Mouse (Mus musculus) hindbrain, embryonic 11.5 days (tissue): ENCODE results near the gene Gm49403. TPM values are rescaled to one million over a fixed set of nuclear protein-coding genes. Genes with fewer than 3 reads are reported as not detected.
"Not testable (repeated sequence)": the region's sequence is repeated elsewhere in the genome, so short reads cannot be mapped to it uniquely, and the experiment has no call there.

ENCODE experiments used
- ATAC-seq: fragments of 200-750 bp; cut with Nextera tagmentation; 2 replicates; pipeline ENCODE4 v1.8.0; 2017; ENCODE audit warnings: mild to moderate bottlenecking, moderate TSS enrichment, moderate library complexity; ENCODE audit not compliant: low FRiP score
- DNase-seq: peaks from one replicate; pipeline ENCODE4 v3.0.0-alpha.2; 2015; ENCODE audit warnings: low spot score
- H3K27ac ChIP-seq: fragments of 300-500 bp; sonication (generic); 2 replicates; pipeline ENCODE4 v1.5.1; 2014; ENCODE audit warnings: mild to moderate bottlenecking, low read depth, low read length
- H3K27me3 ChIP-seq: fragments of 300-500 bp; sonication (generic); 2 replicates; pipeline ENCODE4 v1.6.1; 2014; ENCODE audit warnings: mild to moderate bottlenecking, low read length, moderate library complexity, mixed read lengths; ENCODE audit not compliant: control insufficient read depth, insufficient read depth
- H3K36me3 ChIP-seq: fragments of 300-500 bp; sonication (generic); 2 replicates; pipeline ENCODE4 v1.6.1; 2014; ENCODE audit warnings: mild to moderate bottlenecking, low read length, moderate library complexity, mixed read lengths; ENCODE audit not compliant: control insufficient read depth, insufficient read depth
- H3K4me1 ChIP-seq: fragments of 300-500 bp; sonication (generic); replicated peaks from 2 replicates; pipeline ENCODE4 v1.6.1; 2014; ENCODE audit warnings: low read length, mixed read lengths; ENCODE audit not compliant: control insufficient read depth, insufficient read depth
- H3K4me2 ChIP-seq: fragments of 300-500 bp; sonication (generic); replicated peaks from 2 replicates; pipeline ENCODE4 v1.6.1; 2014; ENCODE audit warnings: mild to moderate bottlenecking, low read depth, low read length
- H3K4me3 ChIP-seq: fragments of 300-500 bp; sonication (generic); 2 replicates; pipeline ENCODE4 v1.5.1; 2014; ENCODE audit warnings: low read depth, low read length
- H3K9ac ChIP-seq: fragments of 300-500 bp; sonication (generic); 2 replicates; pipeline ENCODE4 v1.6.1; 2014; ENCODE audit warnings: low read depth, low read length
- H3K9me3 ChIP-seq: fragments of 300-500 bp; sonication (generic); 2 replicates; pipeline ENCODE4 v1.6.1; 2016; ENCODE audit warnings: low read length; ENCODE audit not compliant: control insufficient read depth
- WGBS: fragments of 180-500 bp; shearing (Covaris S2); extraction: QIAGEN DNeasy Blood & Tissue Kit; methylation state at CpG from one replicate; pipeline ENCODE4 v1.1.7; 2014; 5-methylcytosine and 5-hydroxymethylcytosine counted together
- polyA plus RNA-seq: library from polyadenylated mRNA; unstranded; fragments of >200 nt; fragmentation: Nextera tagmentation; extraction: Ambion mirVana; gene quantifications from 2 replicates; pipeline ENCODE4 v1.2.1, GENCODE M21; 2014

Gene Gm49403
- polyA plus RNA-seq, 1 experiment from 2014 or later: not detected

GRCm38 (mm10) chr19:8897211-8897864, 13.6 kb downstream of the Gm49403 start:
- 30% methylated on average over 21 of the region's 21 CpGs for WGBS
- Histone ChIP-seq H3K4me3 (peak overlapping the region; percentile 99), H3K4me2 (peak overlapping the region; percentile 41), H3K9ac (peak overlapping the region; percentile 55), H3K4me1 (peaks cover 11% of the 10 kb centered on the region), H3K27ac (peak overlapping the region; percentile 75)
- H3K36me3 ChIP-seq, H3K27me3 ChIP-seq, H3K9me3 ChIP-seq: not testable (repeated sequence)
- DNase-seq: peak; percentile 60
- peak; percentile 72 for ATAC-seq

GRCm38 (mm10) chr19:8897865-8898495, 14.2 kb downstream of the Gm49403 start, which contains the start of gene Ganab:
Ganab (plus strand) TSS chr19:8898071.
- H3K4me1 ChIP-seq: peaks cover 11% of the 10 kb centered on the region
- ATAC-seq (peak; percentile 98), DNase-seq (peak; percentile 97)
- no peaks in the 10 kb centered on the region for H3K9me3 ChIP-seq
- H3K36me3 ChIP-seq: no peaks in the 10 kb centered on the region
- H3K4me2 ChIP-seq: peak within 1 kb of the TSS; percentile 70
- WGBS: under 1% methylated on average over 53 of the region's 53 CpGs
- H3K4me3 ChIP-seq: peak within 1 kb of the TSS; percentile 99
- no peaks in the 10 kb centered on the region for H3K27me3 ChIP-seq
- H3K27ac ChIP-seq: peak within 1 kb of the TSS; percentile 79
- peak within 1 kb of the TSS; percentile 97 for H3K9ac ChIP-seq

- DNase-seq: no peak
- WGBS: 15% methylated on average over 13 of the region's 13 CpGs
- peak overlapping the region; percentile 79; the same call in 1 of the 2 replicates for H3K27ac ChIP-seq
These were observed 14.8 kb downstream of the Gm49403 start for GRCm38 (mm10) chr19:8898576-8898975.

GRCm38 (mm10) chr19:8899079-8899478, 15.3 kb downstream of the Gm49403 start:
- no peak for ATAC-seq
- no peaks in the 10 kb centered on the region for H3K27me3 ChIP-seq
- 75% methylated on average over 3 of the region's 3 CpGs for WGBS
- H3K4me1 ChIP-seq: peaks cover 11% of the 10 kb centered on the region
- DNase-seq: no peak
- H3K36me3 ChIP-seq: no peaks in the 10 kb centered on the region
- H3K27ac ChIP-seq: no peak overlapping the region
- no peaks in the 10 kb centered on the region for H3K9me3 ChIP-seq
- peak overlapping the region; percentile 97 for H3K9ac ChIP-seq
- peak overlapping the region; percentile 99 for H3K4me3 ChIP-seq
- peak overlapping the region; percentile 70 for H3K4me2 ChIP-seq

More at GRCm38 (mm10) chr19:8898576-8898975, 14.8 kb downstream of the Gm49403 start:
- H3K4me2 ChIP-seq: peak overlapping the region; percentile 70
- peak overlapping the region; percentile 97 for H3K9ac ChIP-seq
- no peaks in the 10 kb centered on the region for H3K9me3 ChIP-seq
- H3K4me3 ChIP-seq: peak overlapping the region; percentile 99
- H3K27me3 ChIP-seq: no peaks in the 10 kb centered on the region
- no peaks in the 10 kb centered on the region for H3K36me3 ChIP-seq
- no peak for ATAC-seq
- peaks cover 11% of the 10 kb centered on the region for H3K4me1 ChIP-seq

- H3K9ac ChIP-seq: no peak overlapping the region
- WGBS: 94% methylated on average over 5 of the region's 5 CpGs
These were observed 19.7 kb downstream of the Gm49403 start for GRCm38 (mm10) chr19:8903412-8903811.

GRCm38 (mm10) chr19:8908531-8908930, 24.8 kb downstream of the Gm49403 start:
- Histone ChIP-seq H3K36me3 (peaks cover 39% of the 10 kb centered on the region), H3K9ac (no peak overlapping the region), H3K4me3 (no peak overlapping the region), H3K4me2 (no peak overlapping the region), H3K27ac (no peak overlapping the region), H3K4me1 (no peaks in the 10 kb centered on the region), H3K27me3 (no peaks in the 10 kb centered on the region), H3K9me3 (no peaks in the 10 kb centered on the region)
- 96% methylated on average over 6 of the region's 6 CpGs for WGBS
- ATAC-seq: no peak
- no peak for DNase-seq

More at GRCm38 (mm10) chr19:8903412-8903811, 19.7 kb downstream of the Gm49403 start:
- Histone ChIP-seq H3K9me3 (no peaks in the 10 kb centered on the region), H3K4me3 (no peak overlapping the region), H3K4me1 (peaks cover 4% of the 10 kb centered on the region), H3K36me3 (peaks cover 11% of the 10 kb centered on the region), H3K27me3 (no peaks in the 10 kb centered on the region), H3K27ac (no peak overlapping the region), H3K4me2 (no peak overlapping the region)
- no peak for DNase-seq
- no peak for ATAC-seq

- Histone ChIP-seq H3K9me3 (no peaks in the 10 kb centered on the region), H3K36me3 (peaks cover 45% of the 10 kb centered on the region), H3K4me3 (no peak overlapping the region), H3K4me1 (no peaks in the 10 kb centered on the region), H3K27ac (no peak overlapping the region), H3K9ac (no peak overlapping the region), H3K4me2 (no peak overlapping the region), H3K27me3 (no peaks in the 10 kb centered on the region)
- no peak for ATAC-seq
- WGBS: 88% methylated on average over 5 of the region's 5 CpGs
- DNase-seq: no peak
These were observed 28.1 kb downstream of the Gm49403 start for GRCm38 (mm10) chr19:8911810-8912209.

- DNase-seq (no peak), ATAC-seq (no peak)
- Histone ChIP-seq H3K4me3 (no peak overlapping the region), H3K27me3 (no peaks in the 10 kb centered on the region), H3K9ac (no peak overlapping the region), H3K9me3 (no peaks in the 10 kb centered on the region), H3K36me3 (peaks cover 32% of the 10 kb centered on the region), H3K4me2 (no peak overlapping the region), H3K27ac (no peak overlapping the region), H3K4me1 (no peaks in the 10 kb centered on the region)
- WGBS: 91% methylated on average over 3 of the region's 3 CpGs
These were observed 30.5 kb downstream of the Gm49403 start for GRCm38 (mm10) chr19:8914212-8914611.

GRCm38 (mm10) chr19:8919000-8919399, 35.3 kb downstream of the Gm49403 start:
- no peak overlapping the region for H3K9ac ChIP-seq

More at GRCm38 (mm10) chr19:8919000-8919399, 35.3 kb downstream of the Gm49403 start:
- DNase-seq (no peak), ATAC-seq (no peak)
- no peak overlapping the region for H3K27ac ChIP-seq
- peaks cover 9% of the 10 kb centered on the region; the same call in 1 of the 2 replicates for H3K36me3 ChIP-seq
- H3K9me3 ChIP-seq: no peaks in the 10 kb centered on the region
- no peaks in the 10 kb centered on the region; the same call in 1 of the 2 replicates for H3K4me1 ChIP-seq
- WGBS: 93% methylated on average over 3 of the region's 3 CpGs
- no peak overlapping the region for H3K4me3 ChIP-seq
- no peaks in the 10 kb centered on the region for H3K27me3 ChIP-seq
- no peak overlapping the region for H3K4me2 ChIP-seq
